Mouse (Mus musculus): Measurements from ENCODE around the gene Vegfc.

Vegfc gene

DNA sequence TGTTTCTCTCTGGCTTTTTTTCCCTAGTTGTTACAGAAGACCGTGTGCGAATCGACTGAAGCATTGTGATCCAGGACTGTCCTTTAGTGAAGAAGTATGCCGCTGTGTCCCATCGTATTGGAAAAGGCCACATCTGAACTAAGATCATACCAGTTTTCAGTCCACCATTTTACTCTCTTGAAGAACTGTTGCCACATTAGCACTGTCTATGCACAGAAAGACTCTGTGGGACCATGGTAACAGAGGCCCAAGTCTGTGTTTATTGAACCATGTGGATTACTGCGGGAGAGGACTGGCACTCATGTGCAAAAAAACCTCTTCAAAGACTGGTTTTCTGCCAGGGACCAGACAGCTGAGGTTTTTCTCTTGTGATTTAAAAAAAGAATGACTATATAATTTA, 108.5 kb downstream of the Vegfc start:
- DNase-seq (ENCODE audit: low spot score), result no peak

DNA sequence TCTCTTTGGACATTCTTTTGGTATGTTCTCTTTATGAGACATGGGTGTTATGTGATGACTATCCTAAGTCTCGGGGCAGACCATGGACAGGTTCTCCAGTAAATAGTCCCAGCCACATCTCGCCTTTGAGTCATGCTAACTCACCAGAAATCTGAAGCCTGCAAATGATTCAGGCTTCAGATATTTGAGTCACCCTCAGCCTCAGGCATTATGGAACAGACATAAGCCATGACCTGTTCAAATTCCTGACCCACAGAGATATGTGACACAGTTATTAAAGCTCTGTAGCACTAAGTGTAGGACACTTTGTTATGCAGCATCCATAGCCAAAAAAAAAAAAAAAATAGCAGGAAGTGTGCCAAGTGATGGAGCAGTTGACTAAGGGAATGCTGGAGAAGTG, 138.8 kb downstream of the Vegfc start:
- no peak for DNase-seq (ENCODE audit: low spot score)

DNA sequence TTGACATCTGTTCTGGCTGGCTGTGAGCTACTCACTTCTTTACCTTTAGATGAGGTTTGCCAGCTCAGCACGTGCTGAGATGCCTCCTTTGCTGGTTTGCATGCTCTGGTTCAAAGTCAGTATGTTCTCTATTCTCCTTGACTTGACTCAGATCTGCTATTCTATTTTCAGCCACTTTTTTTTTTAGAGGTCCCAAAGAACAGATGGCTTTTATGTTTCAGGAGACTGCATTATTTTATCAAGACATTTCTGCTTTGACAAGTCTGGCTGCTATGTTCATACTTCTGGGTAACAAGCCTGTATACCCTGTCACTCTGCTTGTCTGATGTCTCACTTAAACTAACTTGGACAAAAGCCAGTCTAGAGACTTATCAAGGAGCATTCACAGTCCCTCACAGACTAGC, 151.4 kb downstream of the Vegfc start:
- no peak for DNase-seq (ENCODE audit: low spot score)

- no peak for DNase-seq (ENCODE audit: low spot score)
Observed at GRCm38 (mm10) chr8:54230638-54231037, 153.2 kb downstream of the Vegfc start.

GRCm38 (mm10) chr8:54233316-54233715, 155.9 kb downstream of the Vegfc start:
- no peak for DNase-seq (ENCODE audit: low spot score)

All from lung, postnatal 25 days (tissue).